Mouse (Mus musculus) lung, postnatal 25 days (tissue): ENCODE measurements around the gene Heatr1.

Experiments used
- DNase-seq: peaks from one replicate; pipeline ENCODE4 v3.0.0; 2022; ENCODE audit warnings: low spot score

The Heatr1 gene

DNA sequence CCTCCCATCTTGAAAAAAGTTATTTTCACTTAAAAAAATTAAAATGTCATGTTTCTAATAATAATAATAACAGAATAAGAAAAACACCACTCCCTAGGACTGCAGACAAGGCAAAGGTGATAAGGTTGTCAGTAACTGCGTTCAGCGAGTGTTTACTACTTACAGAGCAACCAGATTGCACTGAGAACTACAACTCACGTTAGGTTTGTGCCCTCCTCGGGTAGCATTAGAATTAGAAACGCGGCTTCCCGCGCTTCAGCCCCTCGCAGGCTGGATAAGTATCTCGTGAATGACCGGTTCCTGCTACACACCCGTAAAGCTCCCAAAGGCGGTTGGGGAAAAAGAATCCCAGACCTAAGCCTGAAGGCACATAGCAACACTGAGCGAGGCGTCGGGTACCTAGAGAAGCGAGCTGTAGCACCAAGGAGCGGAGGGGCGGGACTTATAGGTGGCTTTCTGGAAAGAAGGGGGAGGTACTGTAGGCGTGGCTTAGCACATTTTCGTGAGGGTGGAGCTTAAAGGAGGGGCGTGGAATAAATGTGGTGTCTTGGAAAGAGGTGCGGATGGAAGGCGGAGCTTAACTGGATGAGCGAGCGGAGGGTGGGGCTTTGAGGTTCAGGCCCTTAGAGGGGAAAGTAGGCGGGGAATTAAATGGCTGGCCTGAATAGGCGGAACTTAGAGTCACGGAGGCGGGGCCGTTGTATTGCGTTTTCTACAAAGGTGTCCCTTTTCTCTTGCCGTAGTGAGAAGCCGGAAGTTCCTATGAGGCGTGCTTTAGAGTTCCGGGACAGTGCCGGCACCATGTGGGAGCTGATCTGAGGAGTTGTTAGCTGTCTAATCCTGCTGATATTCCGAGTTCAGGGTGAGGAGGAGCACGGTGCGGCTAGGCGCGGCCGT is at the start of gene Heatr1:
Gene Heatr1, plus strand, starts transcription at position 419 of the 897 bp plus-strand sequence.
- DNase-seq, result peak; percentile 98

DNA sequence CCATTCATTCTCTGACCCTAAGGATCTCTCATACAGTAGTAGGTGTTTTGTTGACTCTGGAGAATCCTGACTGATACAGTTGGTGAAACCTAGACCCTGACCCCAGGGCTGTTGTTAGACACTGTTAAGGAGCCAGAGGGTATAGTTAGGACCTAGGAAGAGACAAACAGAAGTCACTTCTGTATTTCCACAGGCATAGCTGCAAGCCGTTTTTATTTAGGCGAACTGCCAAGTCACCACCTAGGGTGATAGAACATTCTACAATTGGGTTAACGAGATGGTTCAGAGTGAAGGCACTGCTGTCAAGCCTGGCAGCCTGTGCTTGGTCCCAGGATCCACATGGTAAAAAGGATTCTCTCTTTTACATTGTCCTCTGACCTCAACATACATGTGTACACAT is 48.0 kb upstream of the Heatr1 start:
- no peak for DNase-seq

DNA sequence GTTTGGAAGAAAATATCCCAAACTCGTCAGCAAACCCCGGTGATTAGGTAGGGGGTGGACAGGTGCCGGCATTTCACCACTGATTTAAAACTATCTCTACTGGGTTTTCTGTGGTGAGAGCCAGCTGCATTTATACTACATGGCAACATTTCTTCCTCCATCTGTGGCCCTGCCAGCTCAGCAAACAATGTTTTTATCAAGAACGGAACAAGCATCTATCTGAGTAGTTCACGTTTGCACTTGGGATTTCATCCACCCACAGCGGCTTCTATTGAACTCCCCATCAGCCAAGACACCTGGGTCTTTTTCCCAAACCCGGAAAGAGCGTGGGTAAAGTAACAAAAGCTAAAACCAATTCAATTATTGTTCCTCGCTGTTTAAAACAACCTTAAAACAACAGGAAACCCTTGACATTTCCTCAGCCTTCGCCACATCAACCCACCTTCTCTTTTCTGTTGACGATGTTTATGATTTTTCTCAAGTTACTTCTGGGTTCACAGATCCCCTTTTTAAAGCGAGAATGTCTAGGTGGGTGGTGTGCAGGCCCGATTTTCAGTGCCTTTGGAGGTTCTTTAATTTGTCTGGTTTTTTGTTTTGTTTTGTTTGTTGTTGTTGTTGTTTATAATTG is 45.5 kb upstream of the Heatr1 start:
- no peak for DNase-seq

DNA sequence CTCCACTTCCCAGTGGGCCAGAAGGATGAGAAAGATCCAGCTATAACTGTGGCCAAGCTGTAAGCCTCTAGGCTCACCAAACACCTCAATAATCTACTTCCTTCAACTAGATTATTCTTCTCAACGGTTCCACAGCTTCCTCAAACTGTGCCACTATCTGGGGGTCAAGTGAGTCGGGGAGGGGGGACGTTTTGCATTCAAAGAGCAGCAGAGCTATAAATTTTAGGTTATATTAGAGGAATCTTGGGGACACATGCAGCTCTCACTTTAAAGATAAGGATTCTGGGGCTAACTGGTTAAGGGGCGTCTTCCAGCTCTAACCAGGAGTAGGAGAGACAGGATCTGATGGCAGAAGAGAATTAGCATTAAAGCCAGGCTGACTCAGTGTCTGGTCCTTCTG is 38.6 kb upstream of the Heatr1 start:
- no peak for DNase-seq

DNA sequence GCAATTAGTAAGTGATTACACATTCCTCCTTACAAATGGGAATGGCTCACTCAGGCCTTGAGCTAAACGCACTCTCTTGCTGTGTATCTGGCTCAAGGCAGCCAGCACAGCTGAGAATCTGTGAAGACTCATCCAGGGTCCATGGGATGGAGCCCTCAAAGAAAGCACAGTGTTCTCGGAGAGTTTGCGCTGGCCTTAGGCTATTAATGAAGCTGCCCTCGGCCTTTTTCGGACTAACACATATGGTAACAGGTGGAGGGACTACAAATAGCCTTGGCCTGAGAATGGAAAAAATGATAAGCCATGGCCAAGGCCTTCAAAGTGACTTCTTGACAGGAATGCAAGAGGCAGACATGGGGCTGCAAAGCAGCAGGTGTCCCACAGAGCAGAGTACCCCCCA is 37.3 kb upstream of the Heatr1 start:
- no peak for DNase-seq

DNA sequence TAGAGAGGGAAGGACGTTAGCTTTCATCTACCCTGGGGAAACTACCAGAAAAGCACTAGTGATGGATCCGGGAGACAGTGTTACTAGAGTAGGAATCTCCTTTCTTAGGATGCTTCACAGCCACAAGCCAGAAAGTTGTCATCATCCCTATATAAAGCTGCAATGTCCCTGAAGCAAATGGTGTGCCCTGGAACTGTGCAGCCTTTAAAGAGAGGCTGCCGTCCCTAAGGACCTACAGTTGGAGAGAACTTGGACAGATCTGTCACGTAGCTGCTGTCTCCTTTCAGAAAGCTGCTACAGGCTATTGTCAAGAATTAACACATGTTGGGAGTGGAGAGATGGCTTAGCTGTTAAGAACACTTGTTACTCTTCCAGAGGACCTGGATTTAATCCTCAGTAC is 33.3 kb upstream of the Heatr1 start:
- no peak for DNase-seq

DNA sequence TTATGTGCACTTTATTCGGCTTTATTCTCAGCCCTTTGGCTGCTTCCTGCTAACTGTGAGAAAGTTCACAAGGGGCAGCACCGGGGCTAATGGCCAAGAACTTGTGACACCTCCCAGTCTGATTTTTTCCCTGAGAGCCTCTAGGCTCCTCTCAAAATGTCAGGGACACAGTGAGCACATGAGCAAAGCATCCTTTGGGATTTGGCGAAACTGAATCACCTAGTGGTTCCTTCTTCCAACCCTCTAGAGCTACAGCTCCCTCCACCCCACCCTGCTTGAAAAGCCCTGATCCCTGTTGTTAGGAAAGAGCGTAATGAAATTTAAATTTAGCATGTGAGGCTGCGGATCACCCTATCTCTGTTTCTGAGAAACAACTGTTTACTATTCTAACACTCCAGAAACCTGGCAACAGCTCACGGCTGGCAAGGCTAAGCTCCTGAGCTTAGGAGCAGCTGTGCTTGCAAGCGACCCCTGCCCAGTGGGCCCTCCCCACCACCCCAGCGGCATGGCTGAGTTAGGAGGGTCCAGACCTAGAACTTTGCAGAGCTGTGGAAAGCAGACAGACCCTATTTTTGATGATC is 25.7 kb upstream of the Heatr1 start:
- DNase-seq, result no peak

DNA sequence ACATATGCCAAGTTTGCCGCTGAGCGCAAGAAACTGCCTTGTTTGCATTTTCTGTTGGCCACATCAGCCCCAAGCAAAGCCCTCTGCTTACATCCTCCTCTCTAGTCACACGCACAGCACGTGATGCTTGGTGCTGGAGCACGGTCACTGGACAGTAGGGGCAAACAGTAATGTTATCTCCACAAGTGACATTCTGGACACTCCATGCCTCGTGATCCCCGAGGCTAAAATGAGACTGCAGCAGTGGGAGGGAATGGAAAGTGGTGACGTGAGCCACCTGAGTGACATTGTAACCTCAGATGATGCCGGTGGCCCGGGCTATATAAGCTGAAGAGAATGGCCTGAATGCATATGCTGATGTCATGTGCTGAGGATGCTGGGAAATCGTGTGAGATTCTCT is 24.9 kb upstream of the Heatr1 start:
- no peak for DNase-seq

DNA sequence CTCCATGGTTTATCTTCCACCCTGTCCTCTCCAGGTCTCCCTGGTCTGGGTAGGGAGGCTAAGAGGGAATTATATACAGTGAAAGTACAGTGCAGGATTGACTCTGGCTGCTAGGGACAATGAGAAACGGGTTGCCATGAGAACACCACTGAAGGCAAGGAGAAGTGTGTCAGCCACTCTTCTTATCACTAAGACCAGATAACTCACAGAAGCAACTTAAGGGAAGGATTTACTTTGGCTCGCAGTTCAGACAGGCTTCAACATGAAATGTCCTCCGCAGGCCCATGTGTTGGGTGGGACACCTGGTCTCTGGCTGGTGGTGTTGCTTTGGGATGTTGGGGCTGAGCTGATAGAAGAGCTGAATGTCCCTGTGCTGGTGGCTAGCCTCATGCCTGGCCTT is 22.1 kb upstream of the Heatr1 start:
- DNase-seq, result no peak

DNA sequence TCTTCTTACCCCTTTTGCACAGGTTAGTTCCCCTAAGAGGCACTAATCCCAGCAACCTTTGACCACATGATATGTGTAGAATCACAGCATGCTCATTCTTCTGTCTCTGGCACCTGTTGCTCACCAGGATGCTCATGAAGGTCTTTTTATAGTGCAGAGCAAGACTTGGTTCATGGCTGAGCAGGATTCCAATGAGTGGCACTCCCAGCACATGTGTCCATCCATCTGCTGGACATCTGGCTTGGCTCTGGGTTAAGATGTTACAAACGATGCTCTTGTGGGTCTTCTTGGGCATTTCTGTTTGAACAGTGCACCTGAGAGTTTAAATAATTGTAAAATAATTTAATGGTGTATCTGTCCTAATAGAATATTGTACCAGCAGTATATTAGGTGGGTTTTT is 18.0 kb upstream of the Heatr1 start:
- DNase-seq, result no peak

DNA sequence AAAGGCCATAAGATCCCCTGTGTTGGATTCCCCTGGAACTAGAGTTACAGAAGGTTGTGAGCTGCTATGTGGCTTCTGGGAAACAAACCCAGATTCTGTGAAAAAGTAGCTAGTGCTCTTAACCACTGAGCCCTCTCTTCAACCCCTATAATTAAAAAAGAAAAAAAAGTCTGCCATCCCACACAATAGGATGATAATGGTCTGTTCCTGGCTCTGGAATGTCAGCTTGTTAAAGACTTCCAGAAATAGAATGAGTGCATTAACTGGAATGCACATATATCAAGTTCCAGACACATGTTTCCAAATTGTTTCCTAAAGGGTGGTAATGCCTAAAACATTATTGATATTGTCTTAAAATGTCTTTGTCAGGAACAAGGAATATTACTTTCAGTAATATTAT is 10.0 kb upstream of the Heatr1 start:
- no peak for DNase-seq

DNA sequence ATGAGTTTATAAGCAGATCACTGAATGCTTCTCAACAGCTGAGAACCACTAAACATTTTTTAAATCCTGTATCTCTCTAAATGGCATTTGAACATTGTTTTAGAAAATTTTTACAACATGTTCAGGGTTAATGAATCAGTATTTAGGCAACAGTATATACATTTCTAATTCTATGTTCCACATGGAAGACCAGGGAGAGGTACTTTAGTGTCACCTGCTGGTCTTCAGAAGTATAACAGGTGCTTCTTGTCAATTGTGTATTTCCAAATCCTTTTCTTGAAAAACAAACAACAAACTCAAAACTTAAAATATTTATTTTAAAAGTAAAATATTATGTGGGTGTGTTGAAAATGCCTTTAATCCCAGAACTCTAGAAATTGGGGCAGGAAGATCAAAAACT is 8.5 kb upstream of the Heatr1 start:
- DNase-seq, result no peak

DNA sequence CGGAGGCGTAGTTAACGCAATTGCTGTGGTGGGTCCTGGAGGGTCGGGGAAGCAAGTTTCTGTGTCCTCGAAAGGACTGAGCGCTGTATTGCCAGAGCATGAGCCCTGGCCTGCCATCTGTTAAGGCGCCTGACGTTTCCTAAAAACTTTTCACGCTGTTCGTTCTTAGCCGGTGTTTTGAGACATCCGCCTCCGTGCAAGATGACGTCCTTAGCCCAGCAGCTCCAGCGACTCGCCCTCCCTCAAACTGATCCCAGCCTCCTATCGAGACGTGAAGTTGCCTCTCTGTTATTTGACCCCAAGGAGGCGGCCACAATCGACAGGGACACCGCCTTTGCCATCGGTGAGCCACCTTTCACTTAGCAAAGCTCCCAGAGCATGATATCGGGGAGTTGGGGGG is 744 bp downstream of the Heatr1 start:
- DNase-seq, result peak; percentile 10

DNA sequence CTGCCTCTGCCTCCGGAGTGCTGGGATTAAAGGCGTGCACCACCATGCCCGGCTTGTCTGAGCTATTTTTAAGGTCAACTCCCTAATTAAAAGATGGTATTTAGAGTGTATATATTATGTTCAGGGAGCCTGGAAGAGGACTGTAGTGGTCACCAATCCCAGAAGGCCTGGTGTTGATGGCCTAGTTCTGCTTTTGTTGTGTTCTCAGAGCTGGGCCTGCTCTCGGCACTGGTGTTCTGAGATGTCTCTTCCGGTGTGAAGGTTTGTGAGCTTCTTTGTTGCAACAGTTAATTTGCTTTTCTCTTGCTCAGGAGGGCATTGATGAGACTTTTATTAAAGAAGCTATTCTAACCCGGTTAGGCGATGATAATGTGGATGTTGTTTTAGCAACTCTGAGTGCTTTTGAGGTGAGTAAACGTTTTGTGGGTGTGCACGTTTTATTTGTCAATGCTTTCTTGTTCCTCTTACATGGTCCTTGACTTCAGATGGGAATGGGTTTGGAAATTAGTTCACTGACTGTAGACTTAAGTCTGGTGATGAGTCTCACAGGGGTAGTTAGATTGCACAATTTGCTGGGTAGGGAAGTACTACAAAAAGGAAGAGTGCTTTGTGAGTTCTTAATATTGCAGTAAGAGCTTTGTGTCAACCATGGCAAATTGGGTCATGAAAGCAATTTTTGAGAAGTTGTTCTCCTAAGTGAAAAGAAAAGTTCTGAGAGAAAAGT is 13.7 kb downstream of the Heatr1 start:
- peak; percentile 56 for DNase-seq

DNA sequence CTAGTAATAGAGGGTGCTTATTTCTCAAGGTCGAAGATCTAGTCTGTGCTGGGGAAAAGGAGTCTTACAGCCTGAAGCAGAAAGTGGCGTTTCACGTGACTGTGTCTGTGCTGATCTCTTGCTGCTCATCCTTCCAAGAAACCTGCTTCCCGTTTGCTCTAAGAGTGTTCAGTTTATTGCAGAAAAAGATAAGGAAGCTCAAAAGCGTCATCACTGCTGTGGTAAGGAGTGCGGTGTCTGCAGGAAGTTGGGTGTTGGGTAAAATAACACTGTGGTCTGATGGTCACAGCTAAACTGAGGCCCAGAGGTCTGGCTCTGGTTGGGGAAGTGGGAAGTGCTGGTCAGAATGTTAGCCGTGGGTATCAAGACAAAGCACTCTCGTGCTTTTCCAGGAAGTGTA is 17.2 kb downstream of the Heatr1 start:
- DNase-seq, result peak; percentile 54

DNA sequence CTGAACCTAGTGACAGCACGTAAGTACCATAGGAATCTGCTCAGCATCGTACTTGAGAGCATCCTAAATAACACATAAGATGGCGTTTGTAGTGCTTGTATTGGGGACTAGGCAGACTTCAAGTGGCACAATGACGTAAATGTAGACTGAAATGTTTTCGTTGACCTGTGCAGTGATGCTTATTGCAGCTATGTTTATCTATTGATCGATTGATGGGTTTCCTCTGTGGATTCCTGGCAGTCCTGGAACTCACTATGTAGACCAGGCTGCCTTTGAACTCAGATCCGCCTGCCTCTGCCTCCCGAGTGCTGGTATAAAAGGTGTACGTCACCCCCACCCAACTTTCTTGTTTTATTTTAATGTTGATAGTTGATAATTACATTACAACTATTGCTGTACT is 25.8 kb downstream of the Heatr1 start:
- DNase-seq, result no peak

DNA sequence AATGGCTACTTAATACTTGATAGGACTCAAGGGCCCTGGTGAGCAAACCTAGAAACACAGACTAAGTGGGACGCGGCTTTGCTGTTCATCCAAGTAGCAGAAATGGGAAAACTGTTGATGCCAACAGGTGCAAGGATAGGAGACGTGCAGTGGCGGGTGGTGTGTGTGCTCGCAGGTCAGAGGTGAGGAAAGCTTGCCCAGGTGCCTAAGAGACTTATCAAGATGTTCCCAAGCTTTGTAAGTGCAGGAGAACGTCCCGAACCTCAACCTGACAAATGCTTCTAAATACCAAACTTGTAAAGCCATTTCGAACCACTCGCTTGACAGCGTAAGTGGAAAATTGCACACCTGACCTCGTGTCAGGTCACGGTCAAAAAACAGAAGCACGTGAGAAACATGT is 33.7 kb downstream of the Heatr1 start:
- no peak for DNase-seq

DNA sequence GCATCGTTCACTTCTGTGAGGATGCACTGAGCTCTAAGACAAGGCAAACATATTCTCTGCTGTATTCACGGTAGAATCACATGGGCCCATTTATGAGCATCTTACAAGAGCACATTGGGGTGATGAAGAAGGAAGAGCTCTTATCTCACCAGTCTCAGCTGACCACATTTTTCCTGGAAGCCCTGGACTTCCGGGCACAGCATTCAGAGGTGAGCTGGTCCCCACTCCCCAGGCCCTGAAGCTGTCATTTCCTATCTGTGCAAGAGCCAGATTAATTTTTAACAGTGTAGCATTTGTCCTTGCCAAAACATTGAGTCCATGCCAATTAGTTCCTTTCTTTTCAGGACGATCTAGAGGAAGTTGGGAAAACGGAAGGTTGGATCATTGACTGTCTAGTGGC is 39.0 kb downstream of the Heatr1 start:
- no peak for DNase-seq

DNA sequence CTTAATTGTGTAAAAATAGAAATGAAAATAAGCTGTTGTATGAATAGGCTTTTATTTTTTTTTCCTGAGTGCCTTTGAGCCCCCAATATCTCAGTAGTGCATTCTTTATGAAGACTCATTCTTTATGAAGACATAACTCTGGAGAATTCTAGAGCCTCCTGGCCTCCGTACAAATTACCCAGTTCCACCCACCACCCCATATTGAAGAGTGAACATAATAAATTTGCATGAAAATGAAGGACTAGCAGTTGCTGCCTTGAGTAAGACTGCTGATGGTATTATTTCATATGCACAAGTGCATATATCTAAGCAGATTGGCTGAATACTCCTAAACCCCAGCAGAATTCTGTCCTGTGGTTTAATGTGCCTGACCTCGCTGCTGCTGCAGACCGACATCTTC is 44.8 kb downstream of the Heatr1 start:
- DNase-seq, result no peak

DNA sequence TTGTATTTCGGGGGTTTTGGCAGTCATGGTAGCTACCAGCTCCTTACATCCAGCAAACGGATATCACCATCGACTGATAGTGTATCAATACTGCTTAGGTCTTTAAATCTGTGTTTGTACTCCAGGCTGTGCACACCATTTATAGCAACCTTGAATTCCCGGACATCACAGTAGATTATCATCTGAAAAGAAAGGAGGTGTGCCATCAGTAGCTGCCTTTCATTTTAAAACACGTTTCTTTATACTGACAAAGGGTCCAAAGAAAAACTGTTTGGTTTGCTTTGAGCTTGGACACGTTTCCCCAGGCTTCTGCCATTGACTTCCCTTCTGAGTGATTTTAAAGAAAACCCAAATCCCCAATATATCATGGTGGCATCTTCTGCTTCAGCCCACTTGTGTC is 46.0 kb downstream of the Heatr1 start:
- no peak for DNase-seq

DNA sequence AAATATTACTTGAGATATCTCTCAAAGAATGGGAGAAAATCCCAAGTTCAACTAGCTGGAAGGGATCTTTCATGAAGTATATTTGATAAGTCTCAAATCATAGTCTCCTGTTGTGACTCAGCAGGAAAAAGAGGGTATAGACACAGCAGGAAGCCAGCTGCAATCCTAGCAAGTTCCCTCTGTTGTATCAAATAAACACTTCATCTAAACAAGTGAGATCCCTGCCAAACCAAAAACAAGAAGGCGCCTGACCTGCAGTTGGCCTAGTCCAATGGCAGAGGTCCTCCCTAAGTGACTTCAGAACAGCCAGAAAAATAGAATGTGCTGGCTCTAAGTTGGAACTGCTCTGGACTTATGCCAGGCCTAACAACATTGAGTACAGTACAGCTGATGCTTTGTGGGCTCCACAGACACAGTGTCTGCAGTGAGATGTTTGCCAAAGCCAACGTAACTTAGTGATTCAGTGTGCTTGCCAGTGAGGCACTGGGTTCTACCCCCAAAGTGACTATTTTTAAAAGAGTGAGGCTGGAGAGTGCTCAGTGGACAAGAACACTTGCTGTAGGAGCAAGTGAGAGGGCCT is 47.3 kb downstream of the Heatr1 start:
- DNase-seq, result peak; percentile 60

DNA sequence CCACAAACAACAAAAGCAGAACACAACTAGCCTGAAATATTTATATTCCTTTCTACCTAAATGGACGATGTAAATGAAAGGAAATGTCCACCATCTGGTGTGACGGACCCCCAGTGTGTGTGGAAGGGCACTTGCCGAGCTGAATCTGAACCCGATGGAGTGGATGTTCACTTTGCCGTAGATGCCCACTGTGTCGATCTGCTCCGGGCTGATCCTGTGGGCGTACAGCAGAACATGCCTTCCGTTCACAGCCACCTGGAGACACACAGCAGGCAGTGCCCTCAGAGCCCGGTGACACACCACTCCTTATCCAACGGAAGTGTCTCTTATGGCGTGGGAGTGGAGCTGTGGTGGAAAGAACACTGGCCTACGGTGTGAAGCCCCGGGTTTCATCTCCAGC is 58.3 kb downstream of the Heatr1 start:
- no peak for DNase-seq
